Mouse (Mus musculus): Measurements from ENCODE around the gene Gm20715.

DNA sequence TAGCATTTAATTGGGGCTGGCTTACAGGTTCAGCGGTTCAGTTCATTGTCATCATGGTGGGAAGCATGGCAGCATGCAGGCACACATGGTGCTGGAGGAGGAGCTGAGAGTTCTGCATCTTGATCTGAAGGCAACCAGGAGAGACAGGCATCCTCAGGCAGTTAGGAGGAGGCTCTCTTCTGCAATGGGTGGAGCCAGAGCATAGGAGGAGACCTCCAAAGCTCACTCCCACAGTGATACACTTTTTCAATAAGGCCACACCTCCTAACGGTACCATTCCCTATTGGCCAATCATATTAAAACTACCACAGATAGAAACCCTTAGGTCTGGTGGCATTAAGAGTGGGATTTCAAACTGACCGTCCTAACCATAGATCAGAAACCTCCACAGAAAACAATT, 40.6 kb upstream of the Gm20715 start:
- TF ChIP-seq CTCF (IDR thresholded peaks at IDR 0.05; ENCODE audit: borderline replicate concordance, insufficient read depth, low read depth, low read length) (no peak), POLR2A (IDR thresholded peaks at IDR 0.05; ENCODE audit: borderline replicate concordance, insufficient read depth, low read length) (no peak)

Measured in cerebellum, adult 2 months (tissue).